Mouse (Mus musculus): ENCODE data around the gene Anxa4.

GRCm38 (mm10) chr6:86686971-86687370 is 106.4 kb downstream of the Anxa4 start:
- TF ChIP-seq CTCF (IDR thresholded peaks at IDR 0.05; ENCODE audit: borderline replicate concordance, control insufficient read depth, extremely low read depth, insufficient read depth, low read length, poor library complexity) (no peak), POLR2A (IDR thresholded peaks at IDR 0.05; ENCODE audit: control insufficient read depth, extremely low read depth, insufficient read depth, low read length, poor library complexity) (no peak)

Measured in thymus, adult 2 months (tissue).